Mouse (Mus musculus) 3134 (cell line): ENCODE data around the gene Pdzd8.

Experiments used
- DNase-seq: peaks from one replicate; pipeline ENCODE4 v3.0.0-alpha.2; 2011; ENCODE audit warnings: low spot score; ENCODE audit not compliant: insufficient read length; ENCODE audit errors: extremely low read depth

The Pdzd8 gene

DNA sequence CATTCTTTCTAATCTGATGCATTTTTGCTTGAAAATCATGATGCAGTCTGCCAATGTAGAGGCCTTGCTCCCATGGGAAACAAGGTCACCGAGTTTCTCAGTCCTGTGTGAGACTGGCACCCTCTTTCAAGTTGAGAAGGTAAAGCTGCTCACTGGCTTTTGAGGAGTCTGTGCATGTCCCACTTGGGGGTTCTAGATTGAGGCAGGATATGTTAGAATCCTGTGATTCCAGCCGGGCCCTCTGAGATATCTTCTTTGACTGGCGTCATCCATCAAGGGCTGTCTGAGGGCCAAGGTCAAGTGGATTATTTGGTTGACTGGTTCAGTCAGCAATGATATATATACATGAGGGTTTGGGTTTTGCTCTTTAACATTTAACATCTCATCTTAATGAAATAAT lies 63.6 kb downstream of the Pdzd8 start:
- DNase-seq, result no peak

DNA sequence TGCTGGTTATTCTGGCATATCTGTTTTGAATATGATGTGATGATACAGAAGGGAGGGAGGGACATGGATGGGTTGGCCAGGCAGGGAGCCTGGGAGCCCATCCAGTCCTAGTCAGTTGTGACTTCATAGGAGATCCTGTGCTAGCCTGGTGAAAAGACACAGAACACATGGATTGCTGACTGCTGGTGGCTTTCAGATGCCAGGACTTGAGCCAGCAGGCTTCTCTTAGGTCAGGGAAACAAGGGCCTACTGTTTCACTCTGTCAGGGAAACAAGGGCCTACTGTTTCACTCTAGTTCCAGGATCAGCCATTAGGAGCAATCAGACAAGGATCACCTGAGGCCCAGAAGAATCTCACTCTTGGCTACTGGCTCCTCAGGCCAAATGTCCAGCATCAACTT lies 64.7 kb downstream of the Pdzd8 start:
- no peak for DNase-seq

DNA sequence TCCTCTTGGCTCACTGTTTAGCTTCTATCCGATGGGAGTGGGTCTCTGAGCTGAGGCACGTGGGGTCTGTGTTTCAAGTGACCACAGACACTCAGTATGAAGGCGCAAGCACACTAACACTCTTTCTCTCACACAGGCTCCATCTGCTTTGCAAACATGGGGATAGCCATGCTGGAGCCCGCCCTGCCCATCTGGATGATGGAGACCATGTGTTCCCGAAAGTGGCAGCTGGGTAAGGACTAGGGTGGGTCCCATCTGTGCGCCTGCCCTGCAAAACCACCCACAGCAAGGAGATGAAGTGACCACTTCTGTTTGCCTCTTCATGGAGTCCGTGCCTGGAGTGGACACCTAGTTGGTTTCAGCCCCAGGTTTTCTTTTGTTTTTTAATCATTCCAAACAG lies 69.2 kb downstream of the Pdzd8 start:
- no peak for DNase-seq

DNA sequence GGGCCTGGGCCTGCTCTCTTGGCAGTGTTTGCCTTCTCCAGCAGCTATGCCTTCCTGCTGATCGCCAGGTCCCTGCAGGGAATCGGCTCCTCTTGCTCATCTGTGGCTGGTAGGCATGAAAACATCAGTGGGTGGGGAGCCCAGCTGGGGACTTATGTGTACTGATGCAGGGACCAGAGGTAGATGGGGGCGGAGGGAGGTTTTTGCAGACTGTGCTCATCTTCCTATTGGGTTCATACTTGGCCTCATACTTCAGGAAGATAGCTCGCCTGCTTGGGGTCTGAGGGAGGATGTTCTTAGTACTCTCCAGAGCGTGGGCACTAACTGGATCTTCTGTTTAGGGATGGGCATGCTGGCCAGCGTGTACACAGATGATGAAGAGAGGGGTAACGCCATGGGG lies 72.4 kb downstream of the Pdzd8 start:
- no peak for DNase-seq

DNA sequence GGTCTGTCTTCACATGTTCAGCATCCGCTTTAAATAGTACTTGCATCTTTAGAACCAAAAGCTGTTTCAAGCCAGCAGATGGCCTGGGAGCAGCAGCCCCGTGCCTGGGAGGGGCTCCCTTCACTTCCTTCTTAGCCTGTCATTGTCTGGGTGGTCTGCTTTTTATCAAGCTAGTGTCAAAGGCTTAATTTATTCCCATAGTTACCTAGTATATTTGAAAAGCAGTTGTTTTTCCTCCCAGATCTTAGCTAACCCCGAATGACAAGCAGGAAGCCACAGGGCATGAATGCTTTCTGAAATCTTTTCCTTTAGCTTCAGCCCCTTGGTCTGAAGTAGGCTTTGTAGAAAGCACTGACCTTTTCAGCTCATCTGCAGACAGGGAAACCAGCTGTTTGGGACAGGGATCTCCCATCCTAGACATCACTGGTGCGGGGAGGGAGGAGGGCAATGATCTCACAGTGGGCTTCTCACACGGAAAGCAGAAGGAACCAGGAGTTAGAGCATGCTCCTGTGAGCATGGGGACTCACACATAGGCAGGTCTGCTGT lies 78.1 kb downstream of the Pdzd8 start:
- DNase-seq, result no peak

DNA sequence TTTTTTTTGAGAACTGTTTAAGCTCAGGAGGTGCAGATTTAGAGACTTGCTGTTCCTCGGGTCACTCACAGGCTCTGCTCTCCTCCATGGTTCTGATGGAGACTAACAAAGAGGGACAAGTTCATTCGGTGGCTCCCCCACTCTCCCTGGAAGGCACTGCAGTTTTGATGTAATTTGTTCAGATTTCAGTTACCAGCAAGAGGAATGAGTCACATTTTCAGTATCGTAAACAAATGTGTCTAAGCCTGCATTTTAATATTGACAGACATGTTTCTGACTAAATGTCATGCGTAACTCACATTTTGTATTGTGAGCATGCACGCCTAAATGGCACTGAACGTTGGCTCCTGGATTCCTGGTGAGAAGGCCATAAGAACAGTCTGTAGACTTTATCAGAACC lies 79.7 kb downstream of the Pdzd8 start:
- DNase-seq, result no peak

DNA sequence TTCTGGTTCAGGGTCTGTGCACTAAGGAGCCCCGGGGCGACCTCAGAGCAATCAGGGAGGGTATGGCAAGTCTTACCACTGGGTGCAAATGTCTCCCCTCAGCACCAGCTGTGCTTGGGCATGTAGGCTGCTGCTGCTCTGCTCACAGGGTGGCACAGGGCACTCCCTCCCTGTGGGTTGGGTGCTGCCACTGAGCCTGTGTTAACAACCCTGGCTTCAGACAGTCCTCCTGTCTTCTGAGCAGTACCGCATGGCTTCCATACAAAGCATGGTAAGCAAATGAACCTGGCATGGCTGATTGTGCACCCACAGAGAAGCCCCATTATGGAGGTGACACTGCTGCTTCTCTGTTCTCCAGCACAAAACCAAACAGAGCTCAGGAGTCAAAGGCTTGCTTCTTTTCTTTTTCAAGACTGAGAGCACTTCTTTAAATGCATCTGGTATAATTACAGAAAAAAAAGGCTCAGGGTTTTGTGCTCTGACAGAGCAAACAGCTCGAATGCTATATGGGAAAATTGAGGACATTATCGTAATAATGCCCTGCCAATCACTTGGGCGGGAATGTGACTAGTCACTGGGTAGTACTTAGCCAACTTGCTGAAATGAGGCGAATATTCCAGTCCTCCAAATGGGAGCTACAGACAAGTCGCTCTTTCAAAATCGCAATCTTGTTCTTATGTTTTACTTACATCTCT lies 80.6 kb downstream of the Pdzd8 start:
- no peak for DNase-seq

DNA sequence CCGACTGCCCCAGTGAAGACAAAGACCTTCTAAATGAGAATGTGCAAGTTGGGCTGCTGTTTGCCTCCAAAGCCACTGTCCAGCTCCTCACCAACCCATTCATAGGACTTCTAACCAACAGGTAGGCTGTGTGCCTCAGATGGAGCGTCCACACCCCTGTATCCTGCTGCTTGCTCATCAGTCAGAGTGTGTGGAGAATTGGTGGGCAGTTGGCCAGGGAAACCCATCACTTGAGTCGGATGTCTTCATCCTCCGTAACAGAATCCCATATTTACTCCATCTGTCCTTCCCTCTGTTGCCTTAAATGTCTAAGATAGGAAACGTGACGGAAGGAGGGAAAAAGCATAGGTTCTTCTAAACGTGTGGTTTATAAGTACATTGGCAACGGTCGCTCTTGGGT lies 82.4 kb downstream of the Pdzd8 start:
- DNase-seq, result no peak

DNA sequence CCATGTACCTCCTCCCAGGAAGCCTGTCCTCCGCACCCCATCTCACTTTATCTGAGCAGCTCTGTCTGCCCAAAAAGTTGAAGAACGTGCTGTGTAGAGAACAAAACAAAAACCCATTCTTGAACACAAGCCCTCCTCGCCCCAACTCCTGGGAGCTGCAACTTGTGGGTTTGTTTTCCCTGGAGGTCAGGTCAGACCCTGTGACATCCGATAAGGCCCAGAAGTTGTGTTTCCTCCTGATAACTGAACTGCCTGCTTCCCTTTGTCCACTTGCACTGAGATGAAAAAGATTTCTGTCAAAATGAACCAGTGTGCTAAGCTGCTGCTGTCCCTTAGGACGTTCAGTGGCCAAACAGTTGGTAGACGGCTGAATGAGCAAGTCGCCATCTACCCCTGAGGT lies 84.0 kb downstream of the Pdzd8 start:
- DNase-seq, result no peak

DNA sequence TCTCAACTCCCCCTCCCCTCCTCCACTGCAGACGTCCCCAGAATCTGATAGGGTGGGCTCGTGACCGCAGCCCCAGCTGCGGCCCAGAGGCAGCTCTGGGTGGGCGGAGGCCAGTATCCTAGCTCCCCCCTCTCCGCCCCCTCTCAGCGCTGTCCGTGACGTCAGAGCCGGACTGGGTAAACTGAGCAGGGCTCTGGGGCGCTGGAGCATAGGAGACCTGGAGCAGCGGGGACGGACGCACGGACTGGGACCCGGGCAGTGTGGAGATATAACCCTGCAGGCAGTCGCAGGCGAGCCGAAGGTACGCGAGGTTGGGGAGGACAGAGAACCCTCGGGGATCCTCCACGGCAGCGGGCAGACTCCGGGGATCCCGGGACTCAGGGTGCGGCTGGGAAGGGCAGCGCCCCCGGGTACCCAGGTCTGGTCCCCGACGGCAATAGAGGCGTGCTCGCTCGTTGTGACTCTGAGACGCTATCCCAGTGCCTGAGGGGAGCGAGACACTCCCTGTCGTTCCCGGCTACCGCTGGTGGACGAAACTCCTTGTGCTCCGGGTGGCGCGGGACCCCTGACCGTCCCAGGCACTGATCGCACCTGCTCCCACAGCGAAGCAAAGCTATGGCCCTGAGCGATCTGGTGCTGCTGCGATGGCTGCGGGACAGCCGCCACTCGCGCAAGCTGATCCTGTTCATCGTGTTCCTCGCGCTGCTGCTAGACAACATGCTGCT lies 84.7 kb downstream of the Pdzd8 start, which contains the start of gene Slc18a2:
Gene Slc18a2, plus strand, starts transcription at position 179 of the 725 bp plus-strand sequence.
- DNase-seq, result no peak

DNA sequence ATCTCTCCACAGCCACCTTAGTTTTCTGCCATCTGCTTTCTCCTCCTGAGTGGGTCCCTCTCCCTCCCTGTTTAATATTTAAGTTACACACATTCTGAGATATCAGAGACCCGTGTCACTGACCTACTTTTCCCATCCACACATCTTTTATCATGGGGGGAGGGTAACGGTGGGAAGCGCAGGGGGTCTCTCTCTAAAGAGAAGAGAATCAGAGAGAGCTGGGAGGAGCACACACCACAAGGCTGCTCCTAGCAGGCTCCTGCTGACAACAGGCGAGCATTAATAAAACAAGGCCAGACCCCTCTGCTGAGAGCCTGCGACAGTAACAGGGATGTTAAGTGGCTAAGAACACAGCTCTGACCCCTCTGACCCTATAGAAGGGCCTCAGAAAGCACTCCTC lies 85.9 kb downstream of the Pdzd8 start:
- no peak for DNase-seq

DNA sequence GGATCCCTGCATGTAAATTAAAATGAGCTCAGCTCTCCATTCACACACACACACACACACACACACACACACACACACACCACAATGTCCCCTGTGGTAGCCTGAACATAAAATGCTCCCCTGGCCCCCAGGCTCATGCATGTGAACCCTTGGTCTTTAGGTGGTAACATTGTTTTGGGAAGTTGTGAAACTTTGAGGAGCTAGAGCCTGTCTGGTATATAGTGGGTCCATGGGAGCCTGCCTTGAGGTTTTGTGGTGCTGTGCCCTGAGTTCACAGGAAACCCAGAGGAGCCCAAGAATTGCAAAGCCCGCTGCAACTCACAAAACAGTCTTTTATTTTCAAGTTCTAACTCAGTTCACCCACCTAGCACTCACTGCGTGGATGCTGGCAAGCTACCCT lies 92.9 kb downstream of the Pdzd8 start:
- no peak for DNase-seq

DNA sequence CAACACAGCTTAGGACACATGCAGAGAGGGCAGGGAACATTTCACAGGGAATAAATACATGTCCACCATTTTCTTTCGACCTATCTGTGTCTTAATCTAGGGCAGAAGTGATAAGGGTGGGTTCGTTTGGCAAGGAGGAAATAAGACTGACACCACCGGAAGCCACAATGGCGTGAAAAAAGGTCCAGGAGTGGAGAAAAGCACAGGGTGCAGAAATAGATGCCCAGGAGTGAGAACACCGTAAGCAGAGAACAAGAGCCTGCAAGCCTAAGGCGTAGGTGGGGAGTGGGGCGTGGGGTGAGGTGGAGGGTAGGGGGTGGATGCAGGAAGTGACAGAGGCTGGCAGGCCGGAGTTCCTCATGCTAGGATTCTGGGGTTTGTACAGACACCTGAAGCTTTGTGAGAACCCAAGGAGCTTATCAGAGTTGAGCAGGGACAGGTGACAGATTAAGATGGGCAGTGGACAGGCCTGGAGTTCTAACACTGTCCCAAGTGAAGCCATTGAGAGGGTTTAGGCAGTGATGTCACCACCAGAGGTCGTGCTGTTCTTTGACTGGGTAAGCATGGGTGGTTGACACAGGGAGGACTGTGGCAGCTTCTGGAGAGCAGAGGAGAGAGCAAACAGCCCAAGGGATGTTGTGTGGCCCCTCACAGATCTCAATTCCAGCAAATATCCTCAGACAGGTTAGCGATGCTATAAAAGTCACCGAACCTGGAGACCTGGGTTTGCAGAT lies 96.9 kb downstream of the Pdzd8 start:
- no peak for DNase-seq

DNA sequence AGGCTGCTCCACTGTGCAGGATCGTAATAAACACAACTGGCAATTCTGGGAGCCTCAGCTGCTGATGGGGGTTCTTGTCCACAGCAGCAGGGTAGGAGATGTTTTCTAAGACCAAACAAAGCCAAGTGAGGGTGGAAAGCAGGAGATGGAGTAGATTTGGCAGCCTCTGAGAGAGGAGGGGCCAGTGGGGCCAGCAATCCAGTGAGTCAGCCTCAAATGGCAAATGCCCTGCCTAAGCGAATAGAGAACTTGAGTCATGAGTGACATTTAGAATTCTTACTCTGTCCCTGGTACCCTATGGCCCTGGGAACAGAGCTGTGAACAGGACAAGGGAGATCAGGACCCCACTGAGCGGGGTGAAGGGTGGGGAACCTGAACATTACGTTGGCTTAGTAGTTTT lies 97.4 kb downstream of the Pdzd8 start:
- no peak for DNase-seq
